Mouse (Mus musculus): ENCODE measurements around the gene Gtf2i. TPM values are rescaled to one million over a fixed set of nuclear protein-coding genes. Genes with fewer than 3 reads are reported as not detected.
"Not testable (repeated sequence)": the region's sequence is repeated elsewhere in the genome, so short reads cannot be mapped to it uniquely, and the experiment has no call there.

Gene Gtf2i
- polyA plus RNA-seq (2014; fragmentation: Nextera tagmentation; extraction: Ambion mirVana): 121 and 150 TPM in 2 replicates

DNA sequence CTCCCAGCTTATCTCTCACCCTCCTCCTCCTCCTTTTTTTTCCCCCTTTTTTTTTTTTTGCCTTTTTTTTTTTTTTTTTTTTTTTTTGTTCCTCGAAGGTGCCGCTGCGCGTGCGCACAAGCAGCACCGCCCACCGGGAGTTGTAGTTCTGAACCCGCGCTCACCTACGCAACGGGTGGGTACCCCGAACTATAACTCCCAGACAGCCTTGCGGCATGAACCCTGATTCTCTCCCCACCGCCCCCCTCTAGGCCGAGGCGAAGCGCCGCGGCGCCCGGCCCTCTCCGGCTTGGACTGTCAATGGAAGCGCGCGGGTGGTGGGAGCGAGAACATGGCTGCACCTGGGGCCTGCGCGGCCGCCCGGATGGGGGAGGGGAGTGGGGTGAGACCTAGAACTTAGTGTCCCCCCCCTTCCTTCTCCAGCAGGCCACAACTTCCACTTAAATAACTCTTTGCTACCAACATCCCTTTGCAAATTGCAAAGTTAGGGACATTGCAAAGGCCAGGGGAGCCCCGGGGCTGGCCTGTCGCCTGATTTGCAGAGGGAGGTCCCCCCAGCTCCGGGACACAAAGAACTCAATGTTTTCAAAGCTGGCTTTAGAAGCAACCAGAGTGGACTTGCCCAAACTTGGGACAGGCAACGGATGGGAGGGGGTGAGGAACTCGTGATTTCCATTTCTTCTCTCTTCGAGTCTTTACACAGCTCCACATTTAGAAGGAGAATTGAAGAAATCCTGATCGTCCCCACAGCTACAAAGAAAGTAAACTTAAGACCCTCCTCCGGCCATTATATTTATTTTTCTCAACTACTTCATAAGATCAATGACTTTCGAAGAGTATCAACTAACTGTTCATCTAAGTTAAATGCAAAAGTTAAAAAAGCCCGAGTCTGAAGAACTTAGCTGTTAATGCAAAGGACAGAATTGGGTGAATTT is at the start of gene Gtf2i:
Gtf2i (minus strand) TSS at position 73 of the 935 bp plus-strand sequence.
- Histone ChIP-seq H3K9ac (replicated peaks; ENCODE audit: low read length) (peak within 1 kb of the TSS; percentile 98), H3K4me3 (replicated peaks; ENCODE audit: low read depth, low read length) (peak within 1 kb of the TSS; percentile 94), H3K4me2 (ENCODE audit: low read length) (peak within 1 kb of the TSS; percentile 72), H3K36me3 (ENCODE audit: control insufficient read depth, insufficient read depth, low read length) (peaks cover 13% of the 10 kb centered on the region), H3K9me3 (ENCODE audit: control insufficient read depth, low read length) (no peaks in the 10 kb centered on the region), H3K27ac (replicated peaks; ENCODE audit: low read depth, low read length) (peak within 1 kb of the TSS; percentile 100), H3K4me1 (ENCODE audit: control insufficient read depth, insufficient read depth, low read length) (peaks cover 24% of the 10 kb centered on the region), H3K27me3 (ENCODE audit: control insufficient read depth, insufficient read depth, low read length) (no peaks in the 10 kb centered on the region)
- peak; percentile 99 for DNase-seq
- ATAC-seq (ENCODE audit: low FRiP score, low TSS enrichment): peak; percentile 91
- under 1% methylated on average over 40 of the region's 40 CpGs for WGBS

DNA sequence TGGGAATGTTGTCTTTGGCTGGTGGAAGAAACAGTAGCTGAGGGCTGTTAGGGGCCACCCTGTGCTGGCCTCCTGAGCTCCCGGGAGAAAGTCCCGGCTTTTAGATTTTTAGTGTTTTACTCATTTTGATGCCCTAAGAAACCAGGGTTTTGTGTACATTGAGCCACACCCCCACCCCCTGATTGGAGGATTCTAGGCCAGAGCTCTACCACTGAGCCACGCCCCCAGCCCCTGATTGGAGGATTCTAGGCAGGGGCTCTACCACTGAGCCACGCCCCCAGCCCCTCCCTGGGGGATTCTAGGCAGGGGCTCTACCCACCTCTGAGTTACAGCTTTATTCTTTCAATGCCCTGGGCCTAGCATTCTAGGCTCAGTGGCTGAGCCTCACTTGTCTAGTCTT is 44.5 kb upstream of the Gtf2i start:
- H3K27ac ChIP-seq (replicated peaks; ENCODE audit: low read depth, low read length): no peak overlapping the region
- H3K4me2 ChIP-seq (ENCODE audit: low read length): no peak overlapping the region
- H3K9ac ChIP-seq (replicated peaks; ENCODE audit: low read length): no peak overlapping the region
- ATAC-seq (ENCODE audit: low FRiP score, low TSS enrichment) (no peak), DNase-seq (no peak)
- H3K36me3 ChIP-seq (ENCODE audit: control insufficient read depth, insufficient read depth, low read length): peaks cover 66% of the 10 kb centered on the region
- no peak overlapping the region for H3K4me3 ChIP-seq (replicated peaks; ENCODE audit: low read depth, low read length)
- H3K27me3 ChIP-seq (ENCODE audit: control insufficient read depth, insufficient read depth, low read length): no peaks in the 10 kb centered on the region
- 94% methylated on average over 4 of the region's 4 CpGs for WGBS
- H3K9me3 ChIP-seq (ENCODE audit: control insufficient read depth, low read length): no peaks in the 10 kb centered on the region
- no peaks in the 10 kb centered on the region for H3K4me1 ChIP-seq (ENCODE audit: control insufficient read depth, insufficient read depth, low read length)

DNA sequence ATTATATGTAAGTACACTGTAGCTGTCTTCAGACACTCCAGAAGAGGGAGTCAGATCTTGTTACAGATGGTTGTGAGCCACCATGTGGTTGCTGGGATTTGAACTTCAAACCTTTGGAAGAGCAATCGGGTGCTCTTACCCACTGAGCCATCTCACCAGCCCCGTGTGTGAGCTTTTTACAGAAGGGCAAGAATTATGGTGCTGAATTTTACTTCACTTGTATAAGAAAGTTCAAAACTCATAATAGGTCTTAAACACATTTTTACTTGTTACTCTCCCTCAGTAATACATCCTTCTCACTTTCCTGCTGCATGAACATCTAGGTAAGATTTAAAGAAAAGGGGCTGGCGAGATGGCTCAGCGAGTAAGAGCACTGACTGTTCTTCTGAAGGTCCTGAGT is 40.8 kb upstream of the Gtf2i start:
- H3K9me3 ChIP-seq (ENCODE audit: control insufficient read depth, low read length); H3K9ac ChIP-seq (replicated peaks; ENCODE audit: low read length); ATAC-seq (ENCODE audit: low FRiP score, low TSS enrichment); H3K4me1 ChIP-seq (ENCODE audit: control insufficient read depth, insufficient read depth, low read length); H3K4me2 ChIP-seq (ENCODE audit: low read length); H3K4me3 ChIP-seq (replicated peaks; ENCODE audit: low read depth, low read length); H3K27me3 ChIP-seq (ENCODE audit: control insufficient read depth, insufficient read depth, low read length); H3K27ac ChIP-seq (replicated peaks; ENCODE audit: low read depth, low read length); DNase-seq: not testable (repeated sequence)
- WGBS: 95% methylated on average over 4 of the region's 4 CpGs
- peaks cover 38% of the 10 kb centered on the region for H3K36me3 ChIP-seq (ENCODE audit: control insufficient read depth, insufficient read depth, low read length)

DNA sequence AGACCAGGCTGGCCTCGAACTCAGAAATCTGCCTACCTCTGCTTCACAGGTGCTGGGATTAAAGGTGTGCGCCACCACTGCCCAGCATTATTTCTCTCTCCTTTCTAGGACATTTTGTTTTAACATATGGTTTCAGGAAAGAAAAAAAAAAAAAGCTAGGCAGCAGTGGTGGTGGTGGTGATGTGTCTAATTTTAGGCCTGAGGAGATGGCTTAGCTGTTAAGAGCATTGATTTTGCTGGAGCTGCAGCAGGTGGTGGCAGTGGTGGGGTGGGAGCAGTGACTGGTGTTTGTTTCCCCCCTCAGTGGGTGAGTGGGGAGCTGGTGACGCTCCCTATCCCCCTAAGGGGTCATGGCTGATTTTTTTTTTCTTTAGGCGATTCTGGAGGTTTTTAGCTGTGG is 38.6 kb upstream of the Gtf2i start:
- H3K36me3 ChIP-seq (ENCODE audit: control insufficient read depth, insufficient read depth, low read length): peaks cover 17% of the 10 kb centered on the region
- no peak overlapping the region for H3K4me3 ChIP-seq (replicated peaks; ENCODE audit: low read depth, low read length)
- ATAC-seq (ENCODE audit: low FRiP score, low TSS enrichment) (no peak), DNase-seq (no peak)
- no peak overlapping the region for H3K27ac ChIP-seq (replicated peaks; ENCODE audit: low read depth, low read length)
- WGBS: 77% methylated on average over 4 of the region's 4 CpGs
- no peak overlapping the region for H3K9ac ChIP-seq (replicated peaks; ENCODE audit: low read length)
- H3K4me2 ChIP-seq (ENCODE audit: low read length): no peak overlapping the region
- H3K4me1 ChIP-seq (ENCODE audit: control insufficient read depth, insufficient read depth, low read length): no peaks in the 10 kb centered on the region
- no peaks in the 10 kb centered on the region for H3K27me3 ChIP-seq (ENCODE audit: control insufficient read depth, insufficient read depth, low read length)
- no peaks in the 10 kb centered on the region for H3K9me3 ChIP-seq (ENCODE audit: control insufficient read depth, low read length)

GRCm38 (mm10) chr5:134352527-134353001 is 38.0 kb upstream of the Gtf2i start:
- Histone ChIP-seq H3K27ac (replicated peaks; ENCODE audit: low read depth, low read length) (no peak overlapping the region), H3K9me3 (ENCODE audit: control insufficient read depth, low read length) (no peaks in the 10 kb centered on the region), H3K36me3 (ENCODE audit: control insufficient read depth, insufficient read depth, low read length) (peaks cover 11% of the 10 kb centered on the region), H3K4me3 (replicated peaks; ENCODE audit: low read depth, low read length) (no peak overlapping the region), H3K4me1 (ENCODE audit: control insufficient read depth, insufficient read depth, low read length) (no peaks in the 10 kb centered on the region), H3K27me3 (ENCODE audit: control insufficient read depth, insufficient read depth, low read length) (no peaks in the 10 kb centered on the region), H3K4me2 (ENCODE audit: low read length) (no peak overlapping the region), H3K9ac (replicated peaks; ENCODE audit: low read length) (no peak overlapping the region)
- ATAC-seq (ENCODE audit: low FRiP score, low TSS enrichment) (no peak), DNase-seq (no peak)
- WGBS: 83% methylated on average over 3 of the region's 3 CpGs

DNA sequence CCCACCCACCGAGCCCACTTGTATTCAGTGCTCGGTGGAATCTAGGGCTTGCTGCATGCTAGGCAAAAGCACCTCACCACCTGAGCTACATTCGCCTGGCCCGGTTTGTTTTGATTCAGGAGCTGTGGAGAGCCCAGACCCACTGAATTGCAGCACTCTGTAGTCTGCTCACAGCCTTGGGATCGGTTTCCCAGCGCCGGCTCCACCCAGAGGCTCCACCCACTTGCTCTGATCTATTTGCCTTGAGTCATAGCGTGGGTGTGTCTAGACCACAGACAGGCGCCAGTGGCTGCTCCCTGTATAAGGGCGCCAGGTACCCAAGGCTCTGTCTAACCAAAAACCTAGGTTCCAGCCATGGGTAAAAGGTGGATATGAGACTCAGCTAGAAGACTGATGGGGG is 36.1 kb upstream of the Gtf2i start:
- Histone ChIP-seq H3K9ac (replicated peaks; ENCODE audit: low read length) (0 out of 2 replicates have a peak overlapping the region, but pooled peaks have one; percentile 26), H3K27me3 (ENCODE audit: control insufficient read depth, insufficient read depth, low read length) (no peaks in the 10 kb centered on the region), H3K4me1 (ENCODE audit: control insufficient read depth, insufficient read depth, low read length) (no peaks in the 10 kb centered on the region), H3K27ac (replicated peaks; ENCODE audit: low read depth, low read length) (no peak overlapping the region), H3K36me3 (ENCODE audit: control insufficient read depth, insufficient read depth, low read length) (no peaks in the 10 kb centered on the region), H3K4me2 (ENCODE audit: low read length) (no peak overlapping the region), H3K9me3 (ENCODE audit: control insufficient read depth, low read length) (no peaks in the 10 kb centered on the region), H3K4me3 (replicated peaks; ENCODE audit: low read depth, low read length) (no peak overlapping the region)
- WGBS: 19% methylated on average over 10 of the region's 10 CpGs
- DNase-seq: peak; percentile 67
- ATAC-seq (ENCODE audit: low FRiP score, low TSS enrichment): 0 out of 2 replicates have a peak, but pooled peaks have one; percentile 20

DNA sequence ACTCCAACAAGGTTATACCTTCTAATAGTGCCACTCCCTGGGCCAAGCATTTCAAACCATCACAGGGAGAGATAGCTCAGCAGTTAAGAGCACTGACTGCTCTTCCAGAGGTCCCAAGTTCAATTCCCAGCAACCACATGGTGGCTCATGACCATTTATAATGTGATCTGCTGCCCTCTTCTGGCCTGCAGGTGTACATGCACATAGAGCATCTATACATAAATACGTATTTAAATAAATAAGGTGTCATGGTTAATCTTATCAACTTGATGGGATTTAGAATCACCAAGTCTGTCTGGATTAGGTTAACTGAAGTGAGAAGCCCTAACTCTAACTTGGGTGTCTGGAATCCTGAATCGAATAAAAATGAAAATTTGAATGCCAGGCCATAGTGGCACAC is 32.5 kb upstream of the Gtf2i start:
- 67% methylated on average over 2 of the region's 2 CpGs for WGBS
- H3K4me2 ChIP-seq (ENCODE audit: low read length): no peak overlapping the region
- no peak for ATAC-seq (ENCODE audit: low FRiP score, low TSS enrichment)
- peak; percentile 25 for DNase-seq
- H3K27me3 ChIP-seq (ENCODE audit: control insufficient read depth, insufficient read depth, low read length): no peaks in the 10 kb centered on the region
- H3K9me3 ChIP-seq (ENCODE audit: control insufficient read depth, low read length): no peaks in the 10 kb centered on the region
- H3K4me3 ChIP-seq (replicated peaks; ENCODE audit: low read depth, low read length): no peak overlapping the region
- H3K27ac ChIP-seq (replicated peaks; ENCODE audit: low read depth, low read length): no peak overlapping the region
- H3K4me1 ChIP-seq (ENCODE audit: control insufficient read depth, insufficient read depth, low read length): no peaks in the 10 kb centered on the region
- no peak overlapping the region for H3K9ac ChIP-seq (replicated peaks; ENCODE audit: low read length)
- no peaks in the 10 kb centered on the region for H3K36me3 ChIP-seq (ENCODE audit: control insufficient read depth, insufficient read depth, low read length)

- Histone ChIP-seq H3K4me3 (replicated peaks; ENCODE audit: low read depth, low read length) (no peak overlapping the region), H3K36me3 (ENCODE audit: control insufficient read depth, insufficient read depth, low read length) (no peaks in the 10 kb centered on the region), H3K4me2 (ENCODE audit: low read length) (no peak overlapping the region), H3K4me1 (ENCODE audit: control insufficient read depth, insufficient read depth, low read length) (no peaks in the 10 kb centered on the region), H3K9me3 (ENCODE audit: control insufficient read depth, low read length) (no peaks in the 10 kb centered on the region), H3K27me3 (ENCODE audit: control insufficient read depth, insufficient read depth, low read length) (no peaks in the 10 kb centered on the region), H3K27ac (replicated peaks; ENCODE audit: low read depth, low read length) (no peak overlapping the region), H3K9ac (replicated peaks; ENCODE audit: low read length) (no peak overlapping the region)
- ATAC-seq (ENCODE audit: low FRiP score, low TSS enrichment) (no peak), DNase-seq (no peak)
- WGBS: 83% methylated on average over 9 of the region's 9 CpGs
Measured at GRCm38 (mm10) chr5:134345449-134345848, 30.9 kb upstream of the Gtf2i start.

DNA sequence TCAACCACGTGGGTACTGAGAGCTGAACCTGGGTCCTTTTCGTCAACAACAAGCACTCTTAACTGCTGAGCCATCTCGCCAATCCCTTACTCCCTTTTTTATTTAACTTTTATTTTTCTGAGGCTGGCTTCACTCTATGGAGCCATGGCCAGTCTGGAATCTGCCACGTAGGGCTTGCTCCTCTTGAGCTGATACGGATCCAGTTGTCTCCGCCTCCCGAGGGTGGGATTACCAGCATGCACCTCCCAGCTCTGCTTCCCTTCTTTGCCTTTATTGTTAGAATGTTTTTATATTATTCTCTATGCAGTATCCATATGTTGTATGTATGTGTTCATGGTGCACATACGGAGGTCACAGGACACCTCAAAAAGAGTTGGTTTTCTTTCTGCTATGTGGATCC is 29.5 kb upstream of the Gtf2i start:
- H3K27ac ChIP-seq (replicated peaks; ENCODE audit: low read depth, low read length): no peak overlapping the region
- H3K4me2 ChIP-seq (ENCODE audit: low read length): no peak overlapping the region
- no peaks in the 10 kb centered on the region for H3K27me3 ChIP-seq (ENCODE audit: control insufficient read depth, insufficient read depth, low read length)
- no peak overlapping the region for H3K9ac ChIP-seq (replicated peaks; ENCODE audit: low read length)
- H3K36me3 ChIP-seq (ENCODE audit: control insufficient read depth, insufficient read depth, low read length): no peaks in the 10 kb centered on the region
- H3K4me1 ChIP-seq (ENCODE audit: control insufficient read depth, insufficient read depth, low read length): no peaks in the 10 kb centered on the region
- DNase-seq (no peak), ATAC-seq (ENCODE audit: low FRiP score, low TSS enrichment) (no peak)
- no peak overlapping the region for H3K4me3 ChIP-seq (replicated peaks; ENCODE audit: low read depth, low read length)
- no peaks in the 10 kb centered on the region for H3K9me3 ChIP-seq (ENCODE audit: control insufficient read depth, low read length)
- WGBS: 79% methylated on average over 8 of the region's 8 CpGs
